Mouse (Mus musculus): ENCODE data around the gene Qrich2.

GRCm38 (mm10) chr11:116440408-116441068 is 25.5 kb downstream of the Qrich2 start:
- TF ChIP-seq CTCF (IDR thresholded peaks at IDR 0.05; ENCODE audit: control insufficient read depth, insufficient read depth, low read length): no peak
- no peak for TF ChIP-seq POLR2A (IDR thresholded peaks at IDR 0.05; ENCODE audit: borderline replicate concordance, control insufficient read depth, low read depth, low read length)

Data from bone marrow, adult 2 months (tissue).